Mouse (Mus musculus) heart, postnatal 0 days (tissue): ENCODE measurements around the gene Gspt2. TPM values are rescaled to one million over a fixed set of nuclear protein-coding genes. Genes with fewer than 3 reads are reported as not detected.
A peak's percentile ranks its signal among the peaks of the same experiment; 100 is the strongest.

Experiments
- ATAC-seq: fragments of 200-750 bp; cut with Nextera tagmentation; 2 replicates; pipeline ENCODE4 v1.8.0; 2017; ENCODE audit warnings: low read depth, moderate number of reproducible peaks, moderate library complexity; ENCODE audit not compliant: insufficient read depth
- DNase-seq: peaks from one replicate; pipeline ENCODE4 v3.0.0-alpha.2; 2016; ENCODE audit warnings: low spot score
- H3K27ac ChIP-seq: fragments of 300-500 bp; sonication (generic); 2 replicates; pipeline ENCODE4 v1.5.1; 2014; ENCODE audit warnings: low read depth, mild to moderate bottlenecking
- H3K27me3 ChIP-seq: fragments of 300-500 bp; sonication (generic); 2 replicates; pipeline ENCODE4 v1.6.1; 2014; ENCODE audit warnings: low read length, mixed read lengths; ENCODE audit not compliant: control insufficient read depth, insufficient read depth
- H3K36me3 ChIP-seq: fragments of 300-500 bp; sonication (generic); replicated peaks from 2 replicates; pipeline ENCODE4 v1.6.1; 2014; ENCODE audit warnings: low read length, mixed read lengths; ENCODE audit not compliant: control insufficient read depth, insufficient read depth
- H3K4me1 ChIP-seq: fragments of 300-500 bp; sonication (generic); 2 replicates; pipeline ENCODE4 v1.6.1; 2014; ENCODE audit warnings: antibody characterized with exemption; ENCODE audit not compliant: control insufficient read depth, insufficient read depth
- H3K4me2 ChIP-seq: fragments of 300-500 bp; sonication (generic); 2 replicates; pipeline ENCODE4 v1.6.1; 2014; ENCODE audit warnings: low read depth, mild to moderate bottlenecking, low read length, moderate library complexity
- H3K4me3 ChIP-seq: fragments of 300-500 bp; sonication (generic); 2 replicates; pipeline ENCODE4 v1.5.1; 2014; ENCODE audit warnings: low read depth, low read length
- H3K9ac ChIP-seq: fragments of 300-500 bp; sonication (generic); replicated peaks from 2 replicates; pipeline ENCODE4 v1.6.1; 2014; ENCODE audit warnings: low read depth, low read length, mixed read lengths
- H3K9me3 ChIP-seq: fragments of 300-500 bp; sonication (generic); replicated peaks from 2 replicates; pipeline ENCODE4 v1.6.1; 2016; ENCODE audit warnings: low read length; ENCODE audit not compliant: control insufficient read depth
- CTCF ChIP-seq: IDR thresholded peaks from 2 replicates; pipeline ENCODE4 v1.5.1; 2016; ENCODE audit warnings: antibody characterized with exemption, control low read depth, low read depth
- EP300 ChIP-seq: IDR thresholded peaks from 2 replicates; pipeline ENCODE4 v1.6.1; 2016; ENCODE audit warnings: antibody characterized with exemption, low read depth
- WGBS: fragments of 180-500 bp; shearing (Covaris S2); extraction: QIAGEN DNeasy Blood & Tissue Kit; methylation state at CpG from one replicate; pipeline ENCODE4 v1.1.7; 2014; 5-methylcytosine and 5-hydroxymethylcytosine counted together
- polyA plus RNA-seq: library from polyadenylated mRNA; unstranded; fragments of >200 nt; fragmentation: Nextera tagmentation; extraction: Ambion mirVana; gene quantifications from 2 replicates; pipeline ENCODE4 v1.2.1, GENCODE M21; 2015
- total RNA-seq: library from RNA; depleted of rRNA; stranded (reverse); fragments of >200 nt; gene quantifications from 2 replicates; pipeline ENCODE4 v1.2.3, GENCODE M21; 2014; ENCODE audit warnings: low replicate concordance; rRNA removed

Gspt2 gene
- total RNA-seq (0.27 and 3.4 TPM in 2 replicates), polyA plus RNA-seq (1.0 and 1.2 TPM in 2 replicates)

DNA sequence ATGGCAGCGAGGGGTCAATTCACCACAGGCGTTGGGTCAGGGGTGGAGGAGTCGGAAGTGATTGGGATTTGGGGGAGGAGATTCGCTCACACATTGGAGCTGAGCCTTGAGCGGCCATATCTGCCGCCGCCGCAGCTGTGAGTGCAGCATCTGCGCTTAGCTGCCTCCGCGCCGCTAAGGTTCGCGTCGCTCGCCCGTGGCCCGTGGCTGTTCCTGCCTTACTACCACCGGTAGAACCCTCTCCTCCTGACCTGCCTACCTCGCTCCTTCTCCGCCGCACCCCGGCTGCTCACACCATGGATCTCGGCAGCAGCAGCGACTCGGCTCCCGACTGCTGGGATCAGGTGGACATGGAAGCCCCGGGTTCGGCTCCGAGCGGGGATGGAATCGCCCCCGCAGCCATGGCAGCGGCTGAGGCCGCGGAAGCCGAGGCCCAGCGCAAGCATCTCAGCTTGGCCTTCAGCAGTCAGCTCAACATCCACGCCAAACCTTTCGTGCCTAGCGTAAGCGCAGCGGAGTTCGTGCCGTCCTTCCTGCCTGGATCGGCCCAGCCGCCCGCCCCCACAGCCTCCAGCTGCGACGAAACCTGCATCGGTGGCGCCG is at the start of gene Gspt2:
Gene Gspt2, plus strand, starts transcription at position 109 of the 603 bp plus-strand sequence.
- H3K27me3 ChIP-seq = 0 out of 2 replicates have a peak, but pooled peaks cover 7% of the 10 kb centered on the region
- no peak within 1 kb of the TSS for H3K27ac ChIP-seq
- H3K4me1 ChIP-seq = no peaks in the 10 kb centered on the region
- H3K36me3 ChIP-seq = no peaks in the 10 kb centered on the region
- H3K9ac ChIP-seq = peak within 1 kb of the TSS; percentile 49
- TF ChIP-seq EP300 (no peak), CTCF (no peak)
- DNase-seq = peak; percentile 15
- H3K9me3 ChIP-seq = no peaks in the 10 kb centered on the region
- WGBS = 15% methylated on average over 51 of the region's 53 CpGs
- peak within 1 kb of the TSS; percentile 76 for H3K4me2 ChIP-seq
- peak within 1 kb of the TSS; percentile 57 for H3K4me3 ChIP-seq
- ATAC-seq = peak; percentile 69; the same call in 1 of the 2 replicates

GRCm38 (mm10) chrX:94624835-94625803 is 10.8 kb upstream of the Gspt2 start:
- ATAC-seq = peak; percentile 55; the same call in 1 of the 2 replicates

DNA sequence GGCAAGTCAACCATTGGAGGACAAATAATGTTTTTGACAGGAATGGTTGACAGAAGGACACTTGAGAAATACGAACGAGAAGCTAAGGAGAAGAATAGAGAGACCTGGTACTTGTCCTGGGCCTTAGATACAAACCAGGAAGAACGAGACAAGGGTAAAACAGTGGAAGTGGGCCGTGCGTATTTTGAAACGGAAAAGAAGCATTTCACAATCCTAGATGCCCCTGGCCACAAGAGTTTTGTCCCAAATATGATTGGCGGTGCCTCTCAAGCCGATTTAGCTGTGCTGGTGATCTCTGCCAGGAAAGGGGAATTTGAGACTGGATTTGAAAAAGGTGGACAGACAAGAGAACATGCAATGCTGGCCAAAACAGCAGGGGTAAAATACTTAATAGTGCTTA is 1.0 kb downstream of the Gspt2 start:
- TF ChIP-seq EP300 (no peak), CTCF (no peak)
- Histone ChIP-seq H3K36me3 (no peaks in the 10 kb centered on the region), H3K9ac (no peak overlapping the region), H3K4me2 (peak overlapping the region; percentile 76; the same call in 1 of the 2 replicates), H3K4me1 (no peaks in the 10 kb centered on the region), H3K27me3 (0 out of 2 replicates have a peak, but pooled peaks cover 7% of the 10 kb centered on the region), H3K9me3 (no peaks in the 10 kb centered on the region), H3K27ac (no peak overlapping the region), H3K4me3 (peak overlapping the region; percentile 57; the same call in 1 of the 2 replicates)
- WGBS = 71% methylated on average over 8 of the region's 8 CpGs
- no peak for DNase-seq
- ATAC-seq = no peak

More at GRCm38 (mm10) chrX:94624835-94625803, 10.8 kb upstream of the Gspt2 start:
- Histone ChIP-seq H3K9ac (no peak overlapping the region), H3K4me3 (no peak overlapping the region), H3K4me2 (peak overlapping the region; percentile 40; the same call in 1 of the 2 replicates), H3K27ac (no peak overlapping the region), H3K36me3 (no peaks in the 10 kb centered on the region), H3K9me3 (no peaks in the 10 kb centered on the region), H3K4me1 (no peaks in the 10 kb centered on the region), H3K27me3 (no peaks in the 10 kb centered on the region)
- WGBS = 31% methylated on average over 13 of the region's 13 CpGs
- peak; percentile 31 for DNase-seq
- peak; percentile 42 for TF ChIP-seq CTCF
- no peak for TF ChIP-seq EP300

DNA sequence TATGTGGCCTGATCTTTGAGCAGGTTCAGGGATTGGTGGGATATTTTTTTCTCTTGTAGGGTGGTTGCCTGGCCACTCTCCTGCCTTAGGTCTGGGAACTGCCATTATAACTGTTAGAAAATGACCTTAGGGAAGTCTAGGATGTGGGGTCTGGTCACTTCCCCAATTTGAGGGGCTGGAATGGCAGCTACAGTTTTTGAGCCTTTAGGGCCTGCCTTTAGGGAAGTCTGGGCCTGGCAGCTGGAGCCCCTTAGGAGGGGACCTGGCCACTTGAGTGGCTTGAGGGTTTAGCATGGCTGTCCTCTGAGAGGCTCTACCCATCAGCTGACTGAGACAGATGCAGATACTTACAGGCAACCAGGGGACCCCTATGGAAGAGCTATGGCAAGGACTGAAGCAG is 12.7 kb downstream of the Gspt2 start:
- no peak for ATAC-seq
- Histone ChIP-seq H3K4me3 (no peak overlapping the region), H3K36me3 (no peaks in the 10 kb centered on the region), H3K27me3 (no peaks in the 10 kb centered on the region), H3K9ac (no peak overlapping the region), H3K4me1 (no peaks in the 10 kb centered on the region), H3K9me3 (no peaks in the 10 kb centered on the region), H3K27ac (no peak overlapping the region), H3K4me2 (no peak overlapping the region)
- DNase-seq = no peak
- no peak for TF ChIP-seq EP300
- TF ChIP-seq CTCF = no peak

DNA sequence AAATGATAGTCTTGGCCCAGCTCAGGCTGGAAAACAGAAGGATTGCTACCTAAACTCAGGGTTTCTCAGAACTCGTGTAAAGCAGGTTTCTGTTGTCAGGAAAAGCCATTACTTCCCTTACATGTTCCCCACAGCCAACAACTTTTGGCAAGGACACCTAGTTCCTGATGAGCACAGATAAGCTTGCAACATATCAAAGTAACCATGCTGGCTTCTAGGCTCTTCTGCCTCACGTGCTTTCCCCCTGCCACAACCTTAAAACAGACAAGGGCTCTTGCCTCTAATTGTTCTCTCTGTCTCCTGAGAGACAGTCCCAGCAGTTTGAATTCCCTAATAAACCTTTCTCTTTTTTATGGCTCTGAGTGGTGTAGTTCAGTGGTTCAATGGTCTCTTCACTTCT is 21.9 kb downstream of the Gspt2 start:
- ATAC-seq (no peak), DNase-seq (no peak)
- TF ChIP-seq EP300 = no peak
- no peak overlapping the region for H3K4me3 ChIP-seq
- H3K27me3 ChIP-seq = no peaks in the 10 kb centered on the region
- no peak overlapping the region for H3K9ac ChIP-seq
- H3K27ac ChIP-seq = no peak overlapping the region
- no peaks in the 10 kb centered on the region for H3K9me3 ChIP-seq
- H3K4me2 ChIP-seq = no peak overlapping the region
- no peaks in the 10 kb centered on the region for H3K4me1 ChIP-seq
- no peaks in the 10 kb centered on the region for H3K36me3 ChIP-seq
- 43% methylated on average over 2 of the region's 2 CpGs for WGBS
